Mouse (Mus musculus) liver, embryonic 16.5 days (tissue): ENCODE measurements around the gene Sult1c1. TPM values are rescaled to one million over a fixed set of nuclear protein-coding genes. Genes with fewer than 3 reads are reported as not detected.

ENCODE experiments used
- polyA plus RNA-seq: library from polyadenylated mRNA; unstranded; fragments of >200 nt; fragmentation: Nextera tagmentation; extraction: Ambion mirVana; gene quantifications from 2 replicates; pipeline ENCODE4 v1.2.1, GENCODE M21; 2015

The Sult1c1 gene
- polyA plus RNA-seq, 1 experiment from 2014 or later = not detected

Other genes with a start within 250 kb of the Sult1c1 start
- 0.05 TPM in 1 of 2 replicates, not detected in the other for gene Sult1c2, start 144.3 kb downstream of the Sult1c1 start, polyA plus RNA-seq